Mouse (Mus musculus) brain, embryonic 14.5 days (tissue): ENCODE data around the gene Slc16a1. TPM values are rescaled to one million over a fixed set of nuclear protein-coding genes. Genes with fewer than 3 reads are reported as not detected.

Experiments used
- DNase-seq: peaks from one replicate; pipeline ENCODE4 v3.0.0-alpha.2; 2011; ENCODE audit warnings: low read depth
- CTCF ChIP-seq: fragments of 200-500 bp; IDR thresholded peaks from 2 replicates; pipeline ENCODE4 v1.5.1; 2012; ENCODE audit warnings: inconsistent platforms, mild to moderate bottlenecking, moderate library complexity, borderline replicate concordance; ENCODE audit not compliant: insufficient read depth, insufficient read length; ENCODE audit errors: extremely low read depth
- POLR2A ChIP-seq: fragments of 200-500 bp; IDR thresholded peaks from 2 replicates; pipeline ENCODE4 v1.6.1; 2012; ENCODE audit warnings: mild to moderate bottlenecking, inconsistent platforms, borderline replicate concordance; ENCODE audit not compliant: poor library complexity, insufficient read depth, insufficient read length, severe bottlenecking; ENCODE audit errors: extremely low read depth
- polyA plus RNA-seq: library from polyadenylated mRNA; depleted of rRNA; stranded (reverse); fragments of >200 nt; gene quantifications from 2 replicates; pipeline ENCODE4 v1.2.3, GENCODE M21; 2012

Gene Slc16a1
- polyA plus RNA-seq, 1 experiment = 6.7 TPM

GRCm38 (mm10) chr3:104616155-104616554 lies 22.3 kb upstream of the Slc16a1 start:
- no peak for DNase-seq
- TF ChIP-seq CTCF (no peak), POLR2A (no peak)

DNA sequence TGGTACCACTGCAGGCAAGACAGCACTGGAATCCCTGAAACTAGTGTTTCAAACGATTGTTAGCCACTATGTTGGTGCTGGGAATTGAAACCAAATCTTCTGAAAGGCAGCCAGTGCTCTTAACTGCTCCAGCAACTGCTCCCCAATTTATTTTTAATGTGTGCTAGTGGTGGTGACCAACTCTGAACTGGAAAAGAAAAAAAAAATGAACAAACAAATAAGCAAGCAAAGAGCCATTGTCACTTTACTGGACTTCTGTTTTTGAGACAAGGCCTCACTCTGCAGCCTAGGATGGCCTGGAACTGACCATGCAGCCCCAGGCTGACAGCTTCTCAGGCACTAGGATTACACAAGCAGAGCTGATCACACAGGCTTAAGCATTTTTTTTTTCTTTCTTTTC lies 16.6 kb upstream of the Slc16a1 start:
- TF ChIP-seq POLR2A = no peak
- no peak for TF ChIP-seq CTCF
- no peak for DNase-seq

- TF ChIP-seq CTCF (no peak), POLR2A (no peak)
- peak; percentile 48 for DNase-seq
Observed at GRCm38 (mm10) chr3:104629810-104630209, 8.7 kb upstream of the Slc16a1 start.

DNA sequence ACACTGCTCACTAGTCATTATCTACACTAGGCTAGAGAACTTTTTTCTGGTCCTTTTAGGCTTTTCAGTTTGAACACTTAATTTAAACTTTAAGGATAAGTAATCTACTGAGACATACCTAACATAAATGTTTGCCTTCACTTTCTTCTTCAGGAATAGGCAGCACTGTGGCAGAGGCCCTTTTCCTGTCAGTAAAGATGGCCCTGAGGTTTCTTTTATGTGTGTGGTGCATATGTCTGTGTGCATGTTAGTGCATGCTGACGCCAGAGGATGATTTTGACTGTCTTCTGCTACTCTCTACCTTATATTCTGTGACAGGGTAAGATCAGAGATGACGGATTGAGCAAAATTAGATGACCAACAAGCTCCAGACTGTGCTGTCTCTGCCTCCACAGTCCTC lies 7.5 kb upstream of the Slc16a1 start:
- DNase-seq = no peak
- TF ChIP-seq CTCF (no peak), POLR2A (no peak)

- no peak for DNase-seq
- TF ChIP-seq CTCF = no peak
Observed at GRCm38 (mm10) chr3:104632560-104633162, 5.8 kb upstream of the Slc16a1 start.

- no peak for TF ChIP-seq POLR2A
- no peak for TF ChIP-seq CTCF
- DNase-seq = no peak
Observed at GRCm38 (mm10) chr3:104636491-104636890, 2.0 kb upstream of the Slc16a1 start.

- DNase-seq = no peak
- no peak for TF ChIP-seq POLR2A
- TF ChIP-seq CTCF = no peak
Observed at GRCm38 (mm10) chr3:104637427-104638402, 753 bp upstream of the Slc16a1 start.

DNA sequence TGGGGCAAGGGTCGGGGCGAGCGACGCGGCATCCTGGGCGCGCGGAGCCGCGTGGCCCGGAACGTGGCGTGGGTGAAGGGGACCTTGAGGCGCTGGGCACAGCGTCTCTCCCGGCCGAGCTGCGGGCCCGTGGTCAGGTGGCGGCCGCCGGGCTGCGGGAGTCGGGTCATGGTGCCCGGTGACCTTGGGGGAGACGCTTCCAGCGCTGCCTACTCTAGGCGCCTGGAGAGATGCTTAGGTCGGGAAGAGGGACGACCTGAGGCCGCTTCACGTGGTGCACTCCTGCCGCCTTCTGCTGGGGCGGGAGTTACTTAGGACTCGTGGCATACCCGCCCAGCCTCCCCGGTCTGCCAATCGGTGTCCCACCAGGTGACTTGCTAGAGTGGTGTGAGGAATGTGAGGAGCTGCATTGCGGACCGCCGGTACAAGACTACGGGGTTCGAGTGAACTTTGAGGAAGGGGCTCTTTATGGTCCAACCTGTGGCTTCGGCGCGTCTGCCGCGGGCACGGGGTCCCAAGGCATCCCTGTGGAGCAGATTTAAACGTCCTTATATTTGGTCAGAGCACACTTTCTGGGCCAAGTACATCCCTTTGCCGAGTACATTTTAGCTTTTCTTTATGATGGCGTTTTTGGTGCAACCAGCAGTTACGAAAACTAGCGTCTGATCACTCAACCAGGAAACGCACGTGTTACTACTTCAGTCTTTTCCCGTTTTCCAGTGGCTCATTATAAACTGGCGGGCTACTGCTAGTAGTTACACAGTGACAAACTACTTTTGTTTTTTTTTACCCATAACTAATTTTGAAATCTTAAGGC lies 672 bp downstream of the Slc16a1 start:
- peak; percentile 66 for DNase-seq
- TF ChIP-seq CTCF (no peak), POLR2A (no peak)

DNA sequence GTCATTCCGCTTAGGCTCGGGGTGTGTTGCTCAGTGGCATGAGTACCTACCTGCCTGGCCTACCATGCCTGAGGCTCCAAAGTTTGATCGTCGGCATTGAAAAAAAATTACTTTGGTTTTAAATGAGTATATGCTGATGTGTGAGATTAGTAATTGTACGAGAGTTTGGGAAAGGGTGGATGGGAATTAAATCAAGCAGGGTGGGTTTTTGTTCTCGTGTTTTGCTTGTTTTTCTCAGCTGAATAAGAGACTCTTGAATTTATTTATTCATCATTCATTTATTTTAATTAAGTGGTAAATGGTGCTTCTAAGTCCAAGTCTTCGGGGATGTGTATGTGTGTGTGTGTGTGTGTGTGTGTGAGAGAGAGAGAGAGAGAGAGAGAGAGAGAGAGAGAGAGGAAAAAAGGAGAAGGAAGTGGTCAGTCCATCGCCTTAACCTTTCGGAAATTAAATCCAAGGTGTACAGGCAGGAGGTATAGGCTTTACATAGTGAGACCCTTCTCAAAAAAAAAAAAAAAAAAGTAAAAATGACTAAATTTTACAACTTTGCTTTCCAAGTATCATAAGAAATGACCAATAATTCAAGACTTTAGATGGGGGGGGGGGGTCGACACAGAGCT lies 1.4 kb downstream of the Slc16a1 start:
- no peak for TF ChIP-seq POLR2A
- no peak for TF ChIP-seq CTCF
- no peak for DNase-seq

GRCm38 (mm10) chr3:104640855-104641254 lies 2.4 kb downstream of the Slc16a1 start:
- DNase-seq = no peak
- no peak for TF ChIP-seq CTCF

DNA sequence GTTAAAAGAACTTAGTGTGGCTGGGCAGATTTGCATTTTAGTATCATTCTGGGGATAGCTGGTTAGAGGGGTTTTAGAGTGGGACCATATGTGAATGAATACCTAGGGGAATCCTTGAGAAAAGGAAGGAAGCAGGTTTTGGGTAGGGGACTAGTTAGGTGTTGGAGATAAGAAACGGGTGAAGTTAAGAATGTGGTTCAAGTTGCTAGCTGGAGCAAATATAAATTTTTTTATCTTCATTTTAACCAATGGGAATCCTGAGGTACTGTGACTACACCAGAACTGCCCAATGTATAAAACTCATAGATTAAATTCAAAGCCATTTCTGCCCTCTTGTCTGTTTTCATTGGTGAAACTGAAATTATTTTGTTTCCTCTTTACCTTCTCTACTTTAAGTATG lies 2.8 kb downstream of the Slc16a1 start:
- no peak for DNase-seq
- TF ChIP-seq POLR2A = no peak
- no peak for TF ChIP-seq CTCF
